ENCODE assay signal across 23 mouse cellular contexts in genomic region chr7:81698357-81698756, GRCm38 (mm10). TPM values are rescaled to one million over a fixed set of nuclear protein-coding genes. Genes with fewer than 3 reads are reported as not detected.
DNase-seq lines count a peak whose midpoint lies in the region; ATAC-seq lines count a peak whose summit lies in the region.
"Had no signal": no experiment of that assay in that cellular context is flagged by ENCODE, and none has a peak within 500 bp of the region (broad histone marks: within the 10 kb centered on the region; RNA-seq: fewer than 3 reads in every experiment).

No protein-coding gene starts in this region.

- ATAC-seq in frontal cortex, adult (ENCODE audit: low TSS enrichment), result peak; percentile 75
- ATAC-seq in midbrain, embryonic 11.5 days (ENCODE audit: low FRiP score), result no peak
- no peak for ATAC-seq in midbrain, embryonic 14.5 days (ENCODE audit: low FRiP score, low TSS enrichment)
- ATAC-seq: activated CD4-positive, CD25-positive, alpha-beta regulatory T cell, adult 4 months; CD4-positive, CD25-positive, alpha-beta regulatory T cell, adult 4 months; forebrain, embryonic 13.5 days; forebrain, embryonic 15.5 days; forebrain, postnatal 0 days; Patski had no signal

- WGBS in midbrain, embryonic 11.5 days, result 88% methylated on average over 13 of the region's 13 CpGs
- 92% methylated on average over 13 of the region's 13 CpGs for WGBS in midbrain, embryonic 14.5 days

- intact Hi-C loops in left cerebral cortex, postnatal 4 days (cut with DNase I), result no loop called here

- no peaks in the 10 kb centered on the region for H3K36me3 ChIP-seq in midbrain, embryonic 11.5 days (ENCODE audit: control insufficient read depth, insufficient read depth, low read length)
- H3K36me3 ChIP-seq in midbrain, embryonic 14.5 days (ENCODE audit: control insufficient read depth, insufficient read depth, low read length), result no peaks in the 10 kb centered on the region
- H3K36me3 ChIP-seq: embryonic facial prominence, embryonic 10.5 days; embryonic facial prominence, embryonic 12.5 days; forebrain, embryonic 15.5 days had no signal

- no peak overlapping the region for H3K4me3 ChIP-seq in midbrain, embryonic 11.5 days (ENCODE audit: low read depth, low read length)
- H3K4me3 ChIP-seq in midbrain, embryonic 14.5 days (replicated peaks; ENCODE audit: low read depth, low read length), result no peak overlapping the region
- H3K4me3 ChIP-seq: embryonic facial prominence, embryonic 10.5 days; embryonic facial prominence, embryonic 12.5 days; forebrain, embryonic 13.5 days; forebrain, embryonic 15.5 days had no signal

- no peak for DNase-seq in frontal cortex, adult 2 months (ENCODE audit: extremely low spot score in 1 of 2, low spot score in 1 of 2)
- DNase-seq in midbrain, embryonic 11.5 days (ENCODE audit: low spot score, missing footprints), result peak; percentile 53
- no peak for DNase-seq in midbrain, embryonic 14.5 days
- DNase-seq in left cerebral cortex, postnatal 4 days, result no peak
- DNase-seq: adrenal gland, adult 8-10 months; adrenal gland, postnatal 14 days; adrenal gland, postnatal 36 days; B cell, adult 2 months; cerebellum, adult 11 months; cerebellum, adult 2 months; cerebellum, adult 9-10 months; cerebellum, postnatal 10 days; cerebellum, postnatal 25 days; forebrain, postnatal 0 days had no signal

- no peaks in the 10 kb centered on the region for H3K4me1 ChIP-seq in midbrain, embryonic 11.5 days (ENCODE audit: control insufficient read depth, insufficient read depth, low read length)
- no peaks in the 10 kb centered on the region for H3K4me1 ChIP-seq in midbrain, embryonic 14.5 days (ENCODE audit: control insufficient read depth, insufficient read depth, low read length)
- H3K4me1 ChIP-seq: forebrain, embryonic 15.5 days had no signal

- H3K4me2 ChIP-seq in midbrain, embryonic 11.5 days, result no peak overlapping the region
- H3K4me2 ChIP-seq in midbrain, embryonic 14.5 days (ENCODE audit: low read length), result no peak overlapping the region
- H3K4me2 ChIP-seq: embryonic facial prominence, embryonic 12.5 days; forebrain, embryonic 13.5 days; forebrain, embryonic 15.5 days had no signal

- H3K27ac ChIP-seq in midbrain, embryonic 11.5 days (ENCODE audit: low read depth, low read length), result no peak overlapping the region
- H3K27ac ChIP-seq in midbrain, embryonic 14.5 days (replicated peaks; ENCODE audit: low read depth, low read length), result no peak overlapping the region
- H3K27ac ChIP-seq: embryonic facial prominence, embryonic 10.5 days; embryonic facial prominence, embryonic 12.5 days; forebrain, embryonic 13.5 days; forebrain, embryonic 15.5 days had no signal

- H3K9ac ChIP-seq in midbrain, embryonic 11.5 days (ENCODE audit: low read length), result no peak overlapping the region
- H3K9ac ChIP-seq in midbrain, embryonic 14.5 days (replicated peaks; ENCODE audit: low read length), result no peak overlapping the region
- H3K9ac ChIP-seq: embryonic facial prominence, embryonic 12.5 days; forebrain, embryonic 13.5 days; forebrain, embryonic 15.5 days; forebrain, postnatal 0 days had no signal

- no peaks in the 10 kb centered on the region for H3K9me3 ChIP-seq in midbrain, embryonic 11.5 days (ENCODE audit: control insufficient read depth, low read length)
- H3K9me3 ChIP-seq in midbrain, embryonic 14.5 days (ENCODE audit: control insufficient read depth, low read length), result no peaks in the 10 kb centered on the region
- H3K9me3 ChIP-seq: embryonic facial prominence, embryonic 10.5 days; embryonic facial prominence, embryonic 12.5 days; forebrain, embryonic 13.5 days; forebrain, embryonic 15.5 days; G1E had no signal

- H3K27me3 ChIP-seq in midbrain, embryonic 11.5 days (ENCODE audit: control insufficient read depth, insufficient read depth, low read length), result no peaks in the 10 kb centered on the region
- no peaks in the 10 kb centered on the region for H3K27me3 ChIP-seq in midbrain, embryonic 14.5 days (ENCODE audit: control insufficient read depth, insufficient read depth, low read length)
- H3K27me3 ChIP-seq: embryonic facial prominence, embryonic 12.5 days; forebrain, embryonic 13.5 days; forebrain, embryonic 15.5 days; Patski had no signal

RNA-seq across cellular contexts. Expression of gene Homer2, which starts 9.0 kb away (rescaled TPM):
- polyA plus RNA-seq in frontal cortex, adult 2 months (2012; rRNA removed), result 48.1 and 53.0 TPM in 2 replicates
- polyA plus RNA-seq in midbrain, embryonic 11.5 days (2014; fragmentation: Nextera tagmentation; extraction: Ambion mirVana), result 19.6 and 22.4 TPM in 2 replicates
- polyA plus RNA-seq in midbrain, embryonic 14.5 days (2014; fragmentation: Nextera tagmentation; extraction: Ambion mirVana), result 19.1 and 21.7 TPM in 2 replicates
- 10 to 100 TPM; 51.8 to 54.3 TPM for total RNA-seq in left cerebral cortex, postnatal 4 days (2021)
